Mouse (Mus musculus): ENCODE results near the gene Cacna1c.

Cacna1c gene

DNA sequence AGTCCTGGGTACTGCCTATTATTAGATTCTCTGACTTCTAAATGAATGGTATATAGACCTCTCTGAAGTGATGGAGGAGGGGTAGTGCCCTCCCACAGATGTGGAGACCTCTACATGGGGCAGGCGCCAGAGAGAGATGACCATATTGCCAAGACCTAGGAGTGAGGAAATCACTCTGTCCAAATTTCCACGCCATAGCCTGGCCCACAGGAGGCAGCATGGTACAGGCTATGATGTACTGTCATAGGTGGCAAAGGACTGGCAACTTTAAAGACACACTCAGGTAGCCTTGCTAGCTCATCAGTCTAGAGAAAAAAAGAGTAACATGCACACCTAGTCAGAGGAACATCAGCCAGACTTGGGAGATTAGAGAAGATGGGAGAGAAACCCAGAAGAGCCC lies 347.6 kb downstream of the Cacna1c start:
- WGBS, result 91% methylated on average over 2 of the region's 2 CpGs

DNA sequence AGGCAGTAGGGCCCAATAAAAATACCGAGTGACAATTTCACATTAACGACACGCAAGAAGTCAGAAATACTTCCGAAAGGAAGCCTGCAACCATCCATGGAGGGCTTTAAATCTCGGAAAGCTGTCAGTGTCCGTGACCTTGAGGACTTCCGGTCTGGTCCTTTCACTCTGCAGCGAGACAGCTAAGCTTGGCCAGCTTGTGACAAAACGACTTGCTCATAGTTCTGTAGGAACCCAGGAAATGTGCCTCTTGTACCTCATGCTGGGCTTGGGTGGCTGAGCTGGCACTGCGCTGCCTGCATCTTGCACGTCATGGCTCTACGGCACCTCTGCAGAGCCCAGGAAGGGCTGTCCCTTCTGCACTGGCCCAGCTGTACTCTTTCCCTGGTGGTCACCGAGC lies 348.5 kb downstream of the Cacna1c start:
- WGBS, result 69% methylated on average over 13 of the region's 13 CpGs

DNA sequence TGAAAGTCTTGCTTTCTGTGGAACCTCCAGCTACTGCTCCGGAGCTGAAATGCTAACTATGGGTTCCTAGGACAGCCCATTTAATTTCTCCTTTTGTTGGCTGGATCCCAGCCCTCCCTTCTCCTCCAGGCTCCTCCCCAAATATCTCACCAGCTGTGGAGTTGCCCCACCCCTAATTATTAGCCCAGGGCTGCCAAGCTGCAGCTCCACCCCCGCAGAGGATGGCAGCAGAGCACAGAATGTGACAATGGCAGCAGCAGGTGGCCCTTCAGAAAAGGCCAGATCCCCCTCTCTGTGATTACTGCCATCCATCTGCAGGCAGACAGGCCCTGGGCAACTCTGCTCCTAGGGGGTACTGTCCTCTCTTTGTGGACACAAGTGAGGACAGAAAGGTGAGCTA lies 350.4 kb downstream of the Cacna1c start:
- WGBS, result 18% methylated on average over 2 of the region's 2 CpGs

DNA sequence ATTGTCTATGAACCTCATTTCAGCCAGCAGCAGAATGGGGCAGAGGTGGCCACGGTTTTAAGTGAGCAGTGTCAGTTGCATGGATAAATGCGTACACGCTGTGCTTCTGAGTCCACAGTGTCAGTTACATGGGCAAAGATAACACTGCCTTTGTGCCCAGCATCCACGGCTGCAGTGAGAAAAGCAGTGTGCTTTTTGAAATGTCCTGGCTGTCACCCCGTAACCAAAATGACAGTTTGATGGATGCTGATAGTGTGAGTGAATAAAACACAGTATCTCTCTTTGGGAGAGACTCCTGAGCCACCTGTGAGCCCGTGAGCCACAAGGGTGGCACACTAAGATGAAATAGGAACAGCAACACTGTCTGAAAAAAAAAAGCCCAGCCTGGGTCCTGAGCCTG lies 351.0 kb downstream of the Cacna1c start:
- WGBS, result 65% methylated on average over 6 of the region's 6 CpGs

DNA sequence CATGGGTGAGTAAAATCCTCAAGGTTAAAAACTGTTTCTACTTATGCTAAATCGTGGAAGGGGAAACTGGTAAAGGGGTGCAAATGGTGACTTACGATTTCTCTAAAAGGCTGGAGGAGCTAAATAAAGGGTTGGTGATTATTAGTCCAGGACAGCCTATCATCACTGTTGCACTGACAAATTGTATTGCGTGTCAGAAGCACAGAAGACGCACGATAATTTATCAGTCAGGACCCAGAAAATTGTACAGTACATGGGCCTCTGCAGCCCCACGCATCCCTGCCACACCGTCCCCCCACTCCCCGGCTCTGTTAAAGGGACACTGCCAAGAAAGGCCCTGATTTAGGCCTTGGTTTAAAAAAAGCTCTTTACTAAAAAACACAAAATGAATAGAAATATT lies 352.7 kb downstream of the Cacna1c start:
- WGBS, result 78% methylated on average over 8 of the region's 8 CpGs

DNA sequence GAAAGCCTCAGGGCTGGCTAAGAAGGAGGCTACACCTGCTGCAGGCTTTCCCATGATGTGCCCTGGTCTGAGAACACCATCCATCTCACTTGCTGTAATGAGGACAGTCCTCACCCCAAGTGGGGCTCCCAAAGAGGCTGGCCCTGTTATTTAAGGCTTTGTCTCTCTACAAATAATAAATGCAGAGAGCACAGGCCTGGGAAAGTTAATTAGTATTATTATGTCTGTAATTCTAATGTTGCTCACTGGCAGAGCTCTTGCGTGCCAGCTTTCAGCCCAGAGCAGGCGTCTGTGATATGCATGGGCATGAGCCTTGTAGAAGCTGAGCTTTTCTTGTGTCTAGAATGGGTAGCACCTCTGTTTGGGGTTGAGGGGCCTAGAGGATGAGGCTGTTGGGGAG lies 354.3 kb downstream of the Cacna1c start:
- WGBS, result 88% methylated on average over 2 of the region's 2 CpGs

DNA sequence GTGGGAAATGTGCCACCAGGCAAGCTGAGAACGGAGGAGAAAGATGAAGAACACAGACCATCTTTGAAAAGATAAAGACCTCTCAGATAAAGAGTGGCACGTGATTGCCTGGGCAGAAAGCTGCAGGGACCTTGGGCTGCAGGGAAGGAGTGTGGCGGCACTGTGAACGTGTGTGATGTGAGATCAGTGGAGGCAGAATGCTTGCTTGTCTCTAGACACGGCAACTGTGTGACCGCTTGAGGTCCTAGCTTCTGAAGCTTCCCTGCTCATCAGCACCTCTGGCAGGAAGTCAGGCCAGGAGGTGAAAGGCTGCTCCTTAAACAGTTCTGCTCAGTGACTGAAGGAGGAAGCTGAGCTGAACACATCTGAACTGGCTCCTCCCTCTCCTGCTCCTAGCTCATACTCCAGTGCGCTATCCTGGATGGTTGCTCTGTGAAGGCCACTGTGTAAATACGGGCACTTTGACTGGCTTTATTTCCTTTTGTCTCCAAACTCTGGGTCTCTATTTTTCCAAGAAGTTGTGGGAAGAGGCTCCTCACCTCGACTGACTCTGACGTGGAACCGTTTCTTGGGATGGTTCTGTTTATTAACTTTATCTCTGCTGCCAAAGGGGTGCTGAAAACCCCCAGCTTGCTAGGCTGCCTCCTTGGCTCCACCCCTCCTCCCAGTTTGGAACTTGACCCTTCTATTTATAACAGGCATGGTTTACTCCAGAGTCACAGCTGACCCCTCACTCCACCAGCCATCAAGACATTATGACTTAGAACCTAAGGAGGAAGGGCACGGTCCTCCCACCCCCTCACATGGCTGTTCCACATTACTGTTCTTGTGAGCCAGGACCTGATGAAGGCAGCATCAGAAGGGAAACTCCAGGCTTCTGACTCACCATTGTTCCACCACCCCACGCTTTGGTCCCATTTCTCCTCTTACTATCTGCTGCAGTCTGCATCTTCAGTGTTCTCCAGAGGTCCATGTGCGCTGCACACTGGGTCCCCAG lies 357.0 kb downstream of the Cacna1c start:
- 60% methylated on average over 14 of the region's 14 CpGs for WGBS

DNA sequence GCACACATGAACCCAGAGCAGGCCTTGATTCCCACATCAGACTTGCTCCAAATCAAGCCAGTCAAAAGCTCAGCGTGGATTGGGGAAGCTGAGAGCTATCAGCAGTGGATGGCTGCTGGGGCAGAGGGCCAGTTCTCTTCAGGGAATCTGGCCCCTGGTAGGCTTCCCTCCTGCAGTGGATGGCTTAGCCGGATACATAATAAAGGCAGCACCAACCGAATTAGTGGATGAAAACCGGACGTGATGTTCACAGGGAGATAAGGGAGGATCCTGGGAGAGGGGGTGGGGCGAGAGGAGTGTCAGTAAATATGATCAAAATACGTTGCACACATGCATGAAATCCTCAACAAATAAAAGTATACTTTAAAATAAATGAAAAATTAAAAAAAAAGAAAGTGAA lies 359.5 kb downstream of the Cacna1c start:
- WGBS, result 53% methylated on average over 7 of the region's 7 CpGs

DNA sequence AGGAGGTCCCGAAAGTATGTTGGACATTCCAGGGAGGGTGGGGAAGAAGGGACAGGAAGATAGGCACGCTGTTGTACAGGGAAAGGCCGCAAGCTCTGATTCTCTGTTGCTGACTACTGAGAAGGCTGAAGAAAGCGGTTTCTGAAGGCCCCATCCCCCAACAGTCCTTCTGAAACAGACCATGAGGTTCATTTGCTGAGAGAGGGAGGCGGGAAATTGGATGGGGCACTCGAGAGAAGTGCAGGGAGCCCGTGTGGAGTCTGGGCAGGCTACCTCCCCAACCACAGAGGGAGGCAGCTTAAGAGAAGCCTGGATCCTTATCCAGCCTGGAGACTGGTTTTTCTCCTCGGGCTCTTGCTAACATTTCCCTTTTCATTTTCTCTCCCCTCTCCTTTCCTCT lies 362.2 kb downstream of the Cacna1c start:
- 54% methylated on average over 8 of the region's 8 CpGs for WGBS

DNA sequence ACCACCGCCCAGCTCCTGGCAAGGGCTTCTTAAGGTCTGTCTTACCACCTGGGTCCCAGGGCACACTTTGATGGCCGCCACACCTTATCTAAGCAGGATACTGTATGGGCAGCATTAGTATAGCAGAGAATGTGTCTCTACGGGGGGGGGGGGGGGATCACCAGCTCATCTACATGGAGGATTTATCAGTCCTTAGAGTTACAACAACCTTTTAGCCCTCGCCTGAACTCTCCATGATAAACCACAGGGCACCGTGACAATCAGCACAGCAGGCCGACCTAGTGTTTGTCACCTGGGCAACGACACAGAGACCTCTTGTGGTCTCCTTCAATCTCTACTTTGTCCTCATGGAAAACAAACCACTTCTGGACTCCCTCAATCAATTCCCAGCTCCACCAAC lies 363.2 kb downstream of the Cacna1c start:
- 88% methylated on average over 7 of the region's 7 CpGs for WGBS

DNA sequence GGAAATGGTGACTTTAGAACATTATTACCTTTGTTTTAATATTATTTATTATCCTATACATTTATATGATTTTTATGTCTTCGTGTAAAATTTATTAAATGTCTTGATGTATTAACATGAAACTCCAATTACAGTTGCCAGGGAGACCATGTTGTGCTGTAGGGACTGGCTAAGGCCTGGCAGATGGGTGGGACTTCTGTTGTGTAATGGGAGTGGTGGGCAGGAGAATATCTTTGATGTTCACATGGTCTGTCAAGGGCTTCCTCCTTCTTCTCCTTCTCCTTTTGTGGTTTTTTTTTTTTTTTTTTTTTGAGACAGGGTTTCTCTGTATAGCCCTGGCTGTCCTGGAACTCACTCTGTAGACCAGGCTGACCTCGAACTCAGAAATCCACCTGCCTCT lies 363.6 kb downstream of the Cacna1c start:
- 79% methylated on average over 2 of the region's 2 CpGs for WGBS

DNA sequence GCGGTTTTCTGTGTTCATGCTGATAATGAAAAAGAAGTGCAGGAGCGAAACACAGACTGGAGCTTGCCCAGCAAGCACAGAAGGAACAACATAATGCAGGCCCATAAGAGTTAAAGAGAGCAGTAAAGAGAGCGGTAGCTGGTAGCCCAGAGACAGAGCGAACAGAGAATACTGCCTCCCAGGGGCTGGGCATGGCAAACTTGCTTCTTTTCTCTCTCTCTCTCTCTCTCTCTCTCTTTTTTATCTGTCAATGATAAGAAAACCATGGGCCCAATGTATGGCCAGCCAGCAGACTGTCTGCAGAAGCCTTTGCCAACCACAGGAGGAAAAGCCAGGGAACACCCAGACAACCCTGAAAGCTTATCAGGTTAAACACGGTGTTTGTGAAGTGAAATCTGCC lies 365.4 kb downstream of the Cacna1c start:
- 82% methylated on average over 5 of the region's 5 CpGs for WGBS

DNA sequence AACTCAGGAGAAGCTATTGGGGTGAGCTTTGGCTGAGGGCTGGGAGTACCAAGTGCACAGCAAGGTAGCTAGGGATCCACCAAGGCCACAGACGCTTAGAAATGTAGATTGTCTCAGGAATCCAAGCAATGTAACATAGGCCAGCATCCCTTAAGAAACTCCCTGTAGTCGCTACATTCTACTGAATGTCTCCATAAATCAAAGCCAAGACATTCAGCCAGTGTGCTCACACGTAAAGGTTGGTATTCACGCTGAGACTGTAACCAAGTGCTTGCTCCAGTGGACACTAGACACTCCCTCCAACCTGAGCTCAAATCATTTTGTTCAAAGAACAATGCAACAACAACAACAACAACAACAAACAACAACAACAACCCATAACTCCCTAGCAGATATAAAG lies 368.0 kb downstream of the Cacna1c start:
- WGBS, result 89% methylated on average over 4 of the region's 4 CpGs

DNA sequence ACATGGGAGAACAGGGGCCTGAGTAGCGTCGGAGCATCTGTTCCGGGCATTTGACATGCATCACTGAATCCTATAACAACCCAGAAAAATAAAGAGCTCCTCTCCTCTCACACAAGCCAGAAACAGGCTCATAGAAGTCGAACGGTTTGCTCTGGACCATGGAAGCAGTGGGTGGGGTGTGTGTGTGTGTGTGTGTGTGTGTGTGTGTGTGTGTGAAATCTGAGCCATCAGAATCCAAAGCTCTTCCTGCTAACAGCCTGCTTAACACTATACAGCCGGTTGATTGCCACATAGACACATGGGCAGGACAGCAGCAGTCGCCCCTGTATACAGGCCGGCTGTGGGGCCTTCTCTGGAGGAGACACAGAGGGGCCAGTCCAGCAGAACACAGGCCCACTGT lies 368.7 kb downstream of the Cacna1c start:
- 44% methylated on average over 8 of the region's 8 CpGs for WGBS

DNA sequence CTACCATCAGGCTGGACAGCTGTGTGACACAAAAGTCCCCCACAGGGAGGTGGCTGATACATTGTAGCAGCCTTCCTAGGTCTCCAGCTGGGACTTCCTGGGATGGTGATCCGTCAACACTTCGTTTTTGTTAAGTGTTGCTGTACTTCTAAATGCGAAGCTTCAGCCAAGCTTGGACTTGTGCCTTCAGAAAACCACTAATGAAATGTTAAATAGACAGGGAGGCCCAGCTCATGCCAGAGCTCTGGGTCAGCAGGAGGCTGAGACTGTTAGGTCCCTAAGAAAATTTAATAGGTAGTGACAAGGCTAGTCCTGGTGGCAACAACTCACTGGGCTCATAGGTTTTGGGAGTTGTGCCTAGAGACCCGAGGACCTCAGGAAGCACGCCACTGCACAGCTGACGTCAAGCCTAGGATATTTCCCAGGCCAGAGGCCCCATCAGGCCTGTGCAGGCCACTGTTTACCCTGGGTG lies 370.8 kb downstream of the Cacna1c start:
- WGBS, result 56% methylated on average over 6 of the region's 6 CpGs

DNA sequence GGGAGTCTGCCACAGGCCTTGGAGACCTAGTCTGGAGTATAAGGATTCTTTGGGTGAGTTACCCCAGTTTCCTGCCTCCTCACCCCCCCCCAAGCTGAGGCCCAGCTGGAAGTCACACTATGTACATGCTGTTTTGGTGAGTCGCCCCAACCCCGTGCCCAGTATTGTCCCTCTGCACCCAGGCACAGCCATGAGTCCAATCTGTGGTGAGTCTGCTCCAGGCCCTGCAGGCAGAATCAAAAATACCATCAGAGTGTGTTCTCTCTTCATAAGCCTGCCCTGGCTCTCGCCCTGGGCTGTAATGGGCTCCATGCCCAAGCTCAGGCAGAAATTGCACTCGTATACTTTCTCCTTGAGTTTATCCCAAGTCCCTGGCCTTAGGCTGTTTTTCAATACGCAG lies 374.7 kb downstream of the Cacna1c start:
- 79% methylated on average over 5 of the region's 5 CpGs for WGBS

DNA sequence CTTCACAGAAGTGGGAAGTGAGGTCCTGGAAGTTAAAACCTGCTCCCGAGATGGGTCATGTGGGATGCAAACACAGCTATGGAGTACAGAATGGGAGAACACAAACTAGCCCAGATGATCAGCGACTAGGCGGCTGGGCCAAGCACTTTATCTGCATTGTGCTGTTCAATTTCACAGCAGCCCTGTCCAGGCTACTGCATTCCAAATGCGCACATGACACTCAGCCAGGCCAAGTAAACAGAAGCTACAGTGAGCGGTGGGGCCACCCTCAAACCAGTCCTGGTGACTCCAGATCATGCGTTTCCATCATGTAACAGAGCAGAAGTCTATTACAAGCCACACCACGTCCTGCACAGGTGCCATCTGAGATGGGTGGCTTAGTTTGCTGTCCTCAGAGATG lies 376.6 kb downstream of the Cacna1c start:
- WGBS, result 81% methylated on average over 7 of the region's 7 CpGs

DNA sequence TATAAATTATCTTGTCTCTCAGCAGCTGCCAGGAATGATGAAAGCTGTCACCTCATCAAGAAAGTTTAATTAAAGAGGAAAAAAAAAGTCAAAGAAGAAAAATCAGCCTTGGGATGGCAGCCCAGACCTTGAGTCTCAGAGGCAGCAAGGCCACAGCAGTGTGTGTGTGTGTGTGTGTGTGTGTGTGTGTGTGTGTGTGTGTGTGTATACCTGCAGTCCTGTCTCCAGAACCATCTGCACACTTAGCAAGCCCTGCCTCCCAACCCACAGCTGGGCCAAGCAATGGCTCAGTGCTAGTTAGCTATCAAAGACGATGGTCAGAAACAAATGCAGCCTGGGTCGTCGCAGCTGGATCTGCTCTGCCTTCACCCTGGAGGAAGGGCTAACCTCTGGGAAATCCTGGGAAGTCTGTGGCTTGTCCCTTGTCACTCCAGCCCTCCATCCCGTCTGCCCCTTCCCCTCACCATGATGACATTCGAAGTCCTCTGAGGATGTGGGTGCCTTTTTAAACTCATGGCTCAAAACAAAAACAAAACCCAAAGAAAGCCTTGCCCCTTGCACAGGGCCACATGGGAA lies 378.2 kb downstream of the Cacna1c start:
- 77% methylated on average over 5 of the region's 5 CpGs for WGBS

DNA sequence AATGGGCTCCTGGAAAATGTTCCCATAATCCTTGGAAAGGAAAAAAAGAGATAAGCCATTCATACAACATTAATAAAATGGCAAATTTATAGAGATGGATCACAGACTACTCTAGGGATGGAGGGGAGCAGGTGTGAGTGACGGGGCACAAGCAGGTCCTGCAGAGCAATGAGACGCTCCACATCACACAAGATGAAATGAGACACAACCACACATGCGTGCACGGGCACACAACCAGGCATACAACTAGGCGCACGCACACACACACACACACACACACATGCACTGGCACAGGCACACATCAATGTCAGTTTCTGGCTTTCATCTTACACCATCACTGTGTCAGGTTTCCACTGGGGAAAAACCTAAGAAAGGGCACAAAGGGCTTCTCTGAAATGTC lies 380.0 kb downstream of the Cacna1c start:
- WGBS, result 96% methylated on average over 6 of the region's 6 CpGs

DNA sequence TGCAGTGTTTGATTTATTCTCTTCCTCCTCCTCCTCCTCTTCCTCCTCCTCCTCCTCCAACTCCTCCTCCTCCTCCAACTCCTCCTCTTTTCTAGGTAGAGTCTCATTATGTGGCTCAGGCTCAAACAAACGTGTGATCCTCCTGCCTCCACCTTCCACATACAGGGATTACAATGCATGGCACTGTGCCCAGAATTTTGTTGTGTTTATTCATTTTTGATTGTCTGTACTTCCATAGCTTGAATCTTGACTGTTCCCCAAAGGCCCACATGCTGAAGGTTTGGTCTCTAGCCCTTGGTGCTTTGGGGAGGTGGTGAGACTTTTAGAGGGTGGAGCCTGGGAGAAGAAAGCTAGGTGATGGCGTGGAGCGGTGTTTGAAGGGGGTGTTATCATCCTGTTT lies 383.7 kb downstream of the Cacna1c start:
- WGBS, result 56% methylated on average over 3 of the region's 3 CpGs

DNA sequence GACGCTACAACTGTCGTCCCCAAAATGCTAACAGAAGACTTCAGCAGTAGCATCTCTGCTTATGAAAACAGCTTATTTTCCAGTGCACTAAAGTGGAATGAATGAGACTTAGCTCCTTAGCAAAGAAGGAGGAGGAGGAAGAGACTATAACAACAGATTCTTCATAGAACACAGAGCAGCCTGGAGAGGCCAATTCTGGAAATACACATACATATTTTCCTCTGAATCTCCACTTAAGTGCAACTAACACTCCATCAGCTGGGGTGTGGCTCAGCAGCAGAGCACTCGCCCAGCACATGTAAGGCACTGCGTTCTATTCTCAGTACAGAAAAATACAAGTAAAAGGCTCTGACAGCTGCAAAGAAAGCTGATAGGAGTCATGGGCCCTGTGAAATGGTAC lies 384.2 kb downstream of the Cacna1c start:
- 45% methylated on average over 4 of the region's 4 CpGs for WGBS

DNA sequence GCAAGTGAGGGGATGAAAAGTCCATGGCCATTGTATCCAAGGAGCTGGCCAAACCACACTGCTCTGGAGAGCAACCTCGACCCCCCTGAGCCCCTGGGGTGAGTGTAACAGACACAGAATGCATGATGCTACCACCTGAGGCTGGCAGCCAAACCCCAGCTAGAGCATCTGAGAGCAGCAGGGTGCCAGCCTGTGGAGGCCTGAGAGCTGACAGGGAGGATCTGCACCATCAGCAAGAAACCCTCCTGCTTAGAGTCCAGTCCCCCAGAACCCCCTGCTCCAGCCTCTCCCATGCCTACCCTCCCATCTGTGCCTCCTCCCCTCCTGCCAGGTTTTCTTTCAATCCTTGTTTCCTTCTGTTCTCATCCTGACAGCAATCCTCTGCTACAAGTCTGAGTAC lies 385.4 kb downstream of the Cacna1c start:
- 40% methylated on average over 1 of the region's 1 CpGs for WGBS

DNA sequence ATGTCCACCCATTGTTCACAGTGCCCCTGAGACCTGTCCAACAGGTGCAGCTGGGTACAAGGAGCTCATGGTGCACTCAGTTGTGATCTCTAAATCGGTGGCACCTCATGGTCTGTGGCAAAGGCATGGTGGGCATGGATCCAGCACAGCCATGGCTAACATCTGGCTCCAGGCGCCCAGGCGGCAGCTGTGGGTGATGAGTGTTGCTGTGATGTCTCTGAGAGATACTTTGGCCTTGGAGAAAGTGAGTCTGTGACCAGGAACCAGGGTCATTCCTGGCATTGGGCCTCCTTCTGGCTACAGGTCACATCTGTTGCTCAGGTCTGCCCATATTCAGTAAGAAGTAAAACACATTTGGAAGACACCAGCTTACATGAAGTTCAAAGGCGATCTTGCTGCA lies 391.1 kb downstream of the Cacna1c start:
- WGBS, result 82% methylated on average over 4 of the region's 4 CpGs

Measured in cerebral cortex, adult 2 months (tissue).